20 mouse cellular contexts compared by ENCODE assay signal in the genomic region with DNA sequence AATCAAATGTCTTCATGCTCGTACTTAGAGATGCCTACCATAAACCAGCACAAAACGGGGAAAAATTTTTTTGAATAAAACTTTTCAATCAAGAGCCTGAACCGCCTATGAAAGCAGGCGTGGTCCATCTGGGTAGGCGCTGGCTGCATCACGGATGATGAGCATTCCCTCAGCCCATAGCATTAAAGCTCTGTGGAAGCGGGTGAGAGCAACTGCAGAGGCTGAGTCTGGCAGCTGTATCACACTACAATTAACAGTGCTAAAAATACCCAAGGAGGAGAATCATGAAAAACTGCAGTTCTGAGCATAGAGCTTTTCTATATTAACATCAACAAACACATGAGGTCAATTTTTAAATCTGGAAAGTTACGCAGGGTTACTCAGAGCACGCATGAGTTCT. TPM values are rescaled to one million over a fixed set of nuclear protein-coding genes. Genes with fewer than 3 reads are reported as not detected.
DNase-seq lines count a peak whose midpoint lies in the region; ATAC-seq and TF ChIP-seq lines count a peak whose summit lies in the region.
"Had no signal": no experiment of that assay in that cellular context is flagged by ENCODE, and none has a peak within 500 bp of the region (broad histone marks: within the 10 kb centered on the region; RNA-seq: fewer than 3 reads in every experiment).

No protein-coding gene starts in this region.

- 0 out of 2 replicates have a peak overlapping the region, but pooled peaks have one; percentile 54 for H3K27ac ChIP-seq in forebrain, embryonic 12.5 days
- no peak overlapping the region for H3K27ac ChIP-seq in forebrain, embryonic 11.5 days (ENCODE audit: low read depth, low read length)
- H3K27ac ChIP-seq in limb, embryonic 15.5 days = peak overlapping the region; percentile 59
- no peak overlapping the region for H3K27ac ChIP-seq in limb, embryonic 10.5 days
- peak overlapping the region; percentile 91 for H3K27ac ChIP-seq in embryonic facial prominence, embryonic 15.5 days (replicated peaks)
- no peak overlapping the region for H3K27ac ChIP-seq in stomach, postnatal 0 days (replicated peaks)
- no peak overlapping the region for H3K27ac ChIP-seq in intestine, postnatal 0 days (ENCODE audit: low read depth, low read length)
- H3K27ac ChIP-seq: hindbrain, embryonic 14.5 days; liver, embryonic 15.5 days; neural tube, embryonic 12.5 days had no signal

- H3K27me3 ChIP-seq in forebrain, embryonic 12.5 days = no peaks in the 10 kb centered on the region
- H3K27me3 ChIP-seq in forebrain, embryonic 11.5 days (ENCODE audit: control insufficient read depth, insufficient read depth, low read length) = no peaks in the 10 kb centered on the region
- H3K27me3 ChIP-seq in limb, embryonic 15.5 days = no peaks in the 10 kb centered on the region
- H3K27me3 ChIP-seq in limb, embryonic 10.5 days (ENCODE audit: low read depth, poor library complexity, severe bottlenecking) = no peaks in the 10 kb centered on the region
- H3K27me3 ChIP-seq in embryonic facial prominence, embryonic 15.5 days = no peaks in the 10 kb centered on the region
- H3K27me3 ChIP-seq in stomach, postnatal 0 days (ENCODE audit: control insufficient read depth, insufficient read depth, low read length) = no peaks in the 10 kb centered on the region
- no peaks in the 10 kb centered on the region for H3K27me3 ChIP-seq in intestine, postnatal 0 days (replicated peaks; ENCODE audit: control insufficient read depth, insufficient read depth, low read length)
- H3K27me3 ChIP-seq: limb, embryonic 13.5 days; liver, embryonic 15.5 days; neural tube, embryonic 12.5 days had no signal

- no peak overlapping the region for H3K4me2 ChIP-seq in forebrain, embryonic 12.5 days
- no peak overlapping the region for H3K4me2 ChIP-seq in forebrain, embryonic 11.5 days (ENCODE audit: low read depth, low read length, severe bottlenecking)
- no peak overlapping the region for H3K4me2 ChIP-seq in limb, embryonic 15.5 days
- H3K4me2 ChIP-seq in embryonic facial prominence, embryonic 15.5 days (replicated peaks) = 0 out of 2 replicates have a peak overlapping the region, but pooled peaks have one; percentile 10
- H3K4me2 ChIP-seq in stomach, postnatal 0 days (replicated peaks; ENCODE audit: low read depth) = no peak overlapping the region
- H3K4me2 ChIP-seq in intestine, postnatal 0 days (replicated peaks; ENCODE audit: low read depth) = no peak overlapping the region
- H3K4me2 ChIP-seq: heart, embryonic 11.5 days; hindbrain, embryonic 14.5 days; limb, embryonic 13.5 days; liver, embryonic 15.5 days; neural tube, embryonic 12.5 days had no signal

- peaks cover 15% of the 10 kb centered on the region for H3K36me3 ChIP-seq in forebrain, embryonic 12.5 days (replicated peaks)
- H3K36me3 ChIP-seq in forebrain, embryonic 11.5 days (ENCODE audit: control insufficient read depth, insufficient read depth, low read length) = peaks cover 2% of the 10 kb centered on the region; the same call in 1 of the 2 replicates
- H3K36me3 ChIP-seq in limb, embryonic 15.5 days = no peaks in the 10 kb centered on the region
- H3K36me3 ChIP-seq in limb, embryonic 10.5 days = 0 out of 2 replicates have a peak, but pooled peaks cover 3% of the 10 kb centered on the region
- H3K36me3 ChIP-seq in embryonic facial prominence, embryonic 15.5 days = no peaks in the 10 kb centered on the region
- H3K36me3 ChIP-seq in stomach, postnatal 0 days (ENCODE audit: control insufficient read depth, insufficient read depth, low read length) = no peaks in the 10 kb centered on the region
- H3K36me3 ChIP-seq in intestine, postnatal 0 days (ENCODE audit: control insufficient read depth, insufficient read depth) = no peaks in the 10 kb centered on the region
- H3K36me3 ChIP-seq: G1E; limb, embryonic 13.5 days; liver, embryonic 15.5 days had no signal

- H3K4me3 ChIP-seq in forebrain, embryonic 12.5 days (replicated peaks) = no peak overlapping the region
- H3K4me3 ChIP-seq in forebrain, embryonic 11.5 days (ENCODE audit: low read depth, low read length) = no peak overlapping the region
- H3K4me3 ChIP-seq in limb, embryonic 15.5 days = no peak overlapping the region
- H3K4me3 ChIP-seq in limb, embryonic 10.5 days = no peak overlapping the region
- no peak overlapping the region for H3K4me3 ChIP-seq in embryonic facial prominence, embryonic 15.5 days (replicated peaks)
- H3K4me3 ChIP-seq in stomach, postnatal 0 days (ENCODE audit: low read depth, low read length) = no peak overlapping the region
- no peak overlapping the region for H3K4me3 ChIP-seq in intestine, postnatal 0 days (ENCODE audit: low read depth, low read length)
- H3K4me3 ChIP-seq: limb, embryonic 13.5 days; liver, embryonic 15.5 days; neural tube, embryonic 12.5 days had no signal

- DNase-seq in forebrain, embryonic 11.5 days (ENCODE audit: low spot score) = no peak
- no peak for DNase-seq in limb, embryonic 10.5 days (ENCODE audit: low spot score)
- DNase-seq in stomach, postnatal 0 days (ENCODE audit: low spot score) = no peak
- DNase-seq in retina, embryonic 14.5 days (ENCODE audit: low spot score) = no peak
- DNase-seq: embryo, embryonic 11 days; gastrocnemius, postnatal 25 days; heart, postnatal 14 days; lung, postnatal 14 days had no signal

- H3K9ac ChIP-seq in forebrain, embryonic 12.5 days = no peak overlapping the region
- no peak overlapping the region for H3K9ac ChIP-seq in forebrain, embryonic 11.5 days (ENCODE audit: low read length)
- H3K9ac ChIP-seq in limb, embryonic 15.5 days = no peak overlapping the region
- H3K9ac ChIP-seq in embryonic facial prominence, embryonic 15.5 days = no peak overlapping the region
- no peak overlapping the region for H3K9ac ChIP-seq in stomach, postnatal 0 days (ENCODE audit: low read length)
- no peak overlapping the region for H3K9ac ChIP-seq in intestine, postnatal 0 days (ENCODE audit: low read depth, low read length)
- H3K9ac ChIP-seq: hindbrain, embryonic 14.5 days; limb, embryonic 13.5 days; liver, embryonic 15.5 days; neural tube, embryonic 12.5 days had no signal

- WGBS in forebrain, embryonic 12.5 days = 85% methylated on average over 9 of the region's 9 CpGs
- WGBS in forebrain, embryonic 11.5 days = 89% methylated on average over 9 of the region's 9 CpGs
- WGBS in limb, embryonic 15.5 days = 59% methylated on average over 9 of the region's 9 CpGs
- WGBS in limb, embryonic 10.5 days = 89% methylated on average over 9 of the region's 9 CpGs
- 49% methylated on average over 9 of the region's 9 CpGs for WGBS in embryonic facial prominence, embryonic 15.5 days
- 56% methylated on average over 9 of the region's 9 CpGs for WGBS in stomach, postnatal 0 days
- WGBS in intestine, postnatal 0 days = 61% methylated on average over 9 of the region's 9 CpGs

- H3K4me1 ChIP-seq in forebrain, embryonic 12.5 days = peaks cover 5% of the 10 kb centered on the region
- no peaks in the 10 kb centered on the region for H3K4me1 ChIP-seq in forebrain, embryonic 11.5 days (replicated peaks; ENCODE audit: control insufficient read depth, insufficient read depth, low read length)
- H3K4me1 ChIP-seq in limb, embryonic 15.5 days = peaks cover 4% of the 10 kb centered on the region
- H3K4me1 ChIP-seq in limb, embryonic 10.5 days = peaks cover 5% of the 10 kb centered on the region
- H3K4me1 ChIP-seq in embryonic facial prominence, embryonic 15.5 days = peaks cover 14% of the 10 kb centered on the region
- H3K4me1 ChIP-seq in stomach, postnatal 0 days (replicated peaks; ENCODE audit: control insufficient read depth, insufficient read depth) = no peaks in the 10 kb centered on the region
- no peaks in the 10 kb centered on the region for H3K4me1 ChIP-seq in intestine, postnatal 0 days (replicated peaks; ENCODE audit: control insufficient read depth, insufficient read depth, low read length)
- H3K4me1 ChIP-seq: liver, embryonic 15.5 days; neural tube, embryonic 12.5 days had no signal

- no peak for TF ChIP-seq EP300 in stomach, postnatal 0 days (optimal IDR thresholded peaks at IDR 0.05)

- no peak for ATAC-seq in forebrain, embryonic 12.5 days (ENCODE audit: low FRiP score)
- ATAC-seq in forebrain, embryonic 11.5 days (replicated peaks; ENCODE audit: low FRiP score) = no peak
- no peak for ATAC-seq in limb, embryonic 15.5 days (ENCODE audit: insufficient number of reproducible peaks, low FRiP score, low TSS enrichment, low read depth)
- ATAC-seq in embryonic facial prominence, embryonic 15.5 days (ENCODE audit: insufficient number of reproducible peaks, low FRiP score, low TSS enrichment, low read depth) = peak; percentile 78
- ATAC-seq in stomach, postnatal 0 days (ENCODE audit: low FRiP score, low TSS enrichment) = peak; percentile 24; the same call in 1 of the 2 replicates
- ATAC-seq in intestine, postnatal 0 days = no peak
- ATAC-seq: CD4-positive, CD25-positive, alpha-beta regulatory T cell, adult 4 months; intestine, embryonic 16.5 days had no signal

- no peaks in the 10 kb centered on the region for H3K9me3 ChIP-seq in forebrain, embryonic 12.5 days
- peaks cover 3% of the 10 kb centered on the region; the same call in 1 of the 2 replicates for H3K9me3 ChIP-seq in forebrain, embryonic 11.5 days (ENCODE audit: control insufficient read depth, low read length)
- no peaks in the 10 kb centered on the region for H3K9me3 ChIP-seq in limb, embryonic 15.5 days
- no peaks in the 10 kb centered on the region for H3K9me3 ChIP-seq in limb, embryonic 10.5 days (replicated peaks)
- H3K9me3 ChIP-seq in embryonic facial prominence, embryonic 15.5 days (replicated peaks) = no peaks in the 10 kb centered on the region
- no peaks in the 10 kb centered on the region for H3K9me3 ChIP-seq in stomach, postnatal 0 days (ENCODE audit: control insufficient read depth, low read length)
- 0 out of 2 replicates have a peak, but pooled peaks cover 4% of the 10 kb centered on the region for H3K9me3 ChIP-seq in intestine, postnatal 0 days (ENCODE audit: control insufficient read depth)
- H3K9me3 ChIP-seq: G1E; liver, embryonic 15.5 days had no signal

- TF ChIP-seq CTCF in stomach, postnatal 0 days (IDR thresholded peaks at IDR 0.05; ENCODE audit: low read depth) = no peak
- TF ChIP-seq CTCF in intestine, postnatal 0 days (IDR thresholded peaks at IDR 0.05; ENCODE audit: low read depth) = no peak

RNA-seq across cellular contexts. Expression of a gene that starts 23.6 kb away (rescaled TPM):
- polyA plus RNA-seq in forebrain, embryonic 12.5 days (2016; fragmentation: Nextera tagmentation; extraction: Ambion mirVana) = 79.3 and 104 TPM in 2 replicates
- polyA plus RNA-seq in forebrain, embryonic 11.5 days (2014; fragmentation: Nextera tagmentation; extraction: Ambion mirVana) = 44.2 and 49.0 TPM in 2 replicates
- 3.4 and 4.5 TPM in 2 replicates for polyA plus RNA-seq in limb, embryonic 15.5 days (2015; fragmentation: Nextera tagmentation; extraction: Ambion mirVana)
- 3.1 and 4.5 TPM in 2 replicates for polyA plus RNA-seq in limb, embryonic 10.5 days (2016; fragmentation: Nextera tagmentation; extraction: Ambion mirVana)
- 12.5 and 13.9 TPM in 2 replicates for polyA plus RNA-seq in embryonic facial prominence, embryonic 15.5 days (2015; fragmentation: Nextera tagmentation; extraction: Ambion mirVana)
- polyA plus RNA-seq in stomach, postnatal 0 days (2015; fragmentation: Nextera tagmentation; extraction: Ambion mirVana) = 2.0 and 2.3 TPM in 2 replicates
- 2.3 and 3.3 TPM in 2 replicates for polyA plus RNA-seq in intestine, postnatal 0 days (2015; fragmentation: Nextera tagmentation; extraction: Ambion mirVana)
- polyA plus RNA-seq: G1E had no signal

Comparison
In these comparisons a context has a peak if more than half of its experiments do, and no peak if none do; other contexts are left out.
1. H3K27ac ChIP-seq: peak in forebrain, embryonic 12.5 days (single experiment), limb, embryonic 15.5 days (single experiment) and embryonic facial prominence, embryonic 15.5 days (single experiment); none in forebrain, embryonic 11.5 days (single experiment), limb, embryonic 10.5 days (single experiment), stomach, postnatal 0 days (single experiment) and intestine, postnatal 0 days (single experiment).
2. ATAC-seq: peak in embryonic facial prominence, embryonic 15.5 days (single experiment) and stomach, postnatal 0 days (single experiment); none in forebrain, embryonic 12.5 days (single experiment), forebrain, embryonic 11.5 days (single experiment), limb, embryonic 15.5 days (single experiment) and intestine, postnatal 0 days (single experiment).